Mouse (Mus musculus): Measurements from ENCODE around the gene Cct3.
"Not testable (repeated sequence)": the region's sequence is repeated elsewhere in the genome, so short reads cannot be mapped to it uniquely, and the experiment has no call there.

Cct3 gene

GRCm38 (mm10) chr3:88361096-88361495 lies 64.2 kb downstream of the Cct3 start:
- no peak for DNase-seq (ENCODE audit: low read depth, low spot score)

GRCm38 (mm10) chr3:88361612-88362313 lies 64.8 kb downstream of the Cct3 start:
- DNase-seq (ENCODE audit: low read depth, low spot score): no peak

GRCm38 (mm10) chr3:88363700-88364099 lies 66.8 kb downstream of the Cct3 start:
- DNase-seq (ENCODE audit: low read depth, low spot score): no peak

GRCm38 (mm10) chr3:88364337-88364736 lies 67.4 kb downstream of the Cct3 start, which contains the start of gene Paqr6:
Gene Paqr6, plus strand, starts transcription at chr3:88364584.
- DNase-seq (ENCODE audit: low read depth, low spot score): no peak

GRCm38 (mm10) chr3:88365705-88366361 lies 68.9 kb downstream of the Cct3 start:
- DNase-seq (ENCODE audit: low read depth, low spot score): no peak

GRCm38 (mm10) chr3:88366830-88367428 lies 70.0 kb downstream of the Cct3 start:
- DNase-seq (ENCODE audit: low read depth, low spot score): not testable (repeated sequence)

GRCm38 (mm10) chr3:88367517-88367916 lies 70.6 kb downstream of the Cct3 start:
- DNase-seq (ENCODE audit: low read depth, low spot score): not testable (repeated sequence)

- not testable (repeated sequence) for DNase-seq (ENCODE audit: low read depth, low spot score)
Observed at GRCm38 (mm10) chr3:88368511-88368910, 71.6 kb downstream of the Cct3 start.

All from retina, postnatal 7 days (tissue).